Mouse (Mus musculus) liver, postnatal 0 days (tissue): ENCODE measurements around the gene Snrpa. TPM values are rescaled to one million over a fixed set of nuclear protein-coding genes. Genes with fewer than 3 reads are reported as not detected.

Experiments used
- ATAC-seq: fragments of 200-750 bp; cut with Nextera tagmentation; 2 replicates; pipeline ENCODE4 v1.8.0; 2017; ENCODE audit warnings: mild to moderate bottlenecking, moderate library complexity
- DNase-seq: peaks from one replicate; pipeline ENCODE4 v3.0.0-alpha.2; 2016
- H3K27ac ChIP-seq: fragments of 300-500 bp; sonication (generic); 2 replicates; pipeline ENCODE4 v1.5.1; 2014; ENCODE audit warnings: antibody characterized with exemption, moderate library complexity, mild to moderate bottlenecking, low read depth
- H3K27me3 ChIP-seq: fragments of 300-500 bp; sonication (generic); 2 replicates; pipeline ENCODE4 v1.6.1; 2014; ENCODE audit warnings: low read length, control low read depth, mixed read lengths; ENCODE audit not compliant: insufficient read depth
- H3K36me3 ChIP-seq: fragments of 300-500 bp; sonication (generic); replicated peaks from 2 replicates; pipeline ENCODE4 v1.6.1; 2014; ENCODE audit warnings: mild to moderate bottlenecking, control low read depth, low read length, moderate library complexity, mixed read lengths; ENCODE audit not compliant: insufficient read depth
- H3K4me1 ChIP-seq: fragments of 300-500 bp; sonication (generic); 2 replicates; pipeline ENCODE4 v1.6.1; 2014; ENCODE audit warnings: antibody characterized with exemption, mild to moderate bottlenecking, control low read depth; ENCODE audit not compliant: insufficient read depth
- H3K4me2 ChIP-seq: fragments of 300-500 bp; sonication (generic); 2 replicates; pipeline ENCODE4 v1.6.1; 2014; ENCODE audit warnings: low read depth, mild to moderate bottlenecking, low read length, moderate library complexity, mixed read lengths
- H3K4me3 ChIP-seq: fragments of 300-500 bp; sonication (generic); 2 replicates; pipeline ENCODE4 v1.5.1; 2014; ENCODE audit warnings: low read depth, low read length
- H3K9ac ChIP-seq: fragments of 300-500 bp; sonication (generic); replicated peaks from 2 replicates; pipeline ENCODE4 v1.6.1; 2014; ENCODE audit warnings: mild to moderate bottlenecking, moderate library complexity
- H3K9me3 ChIP-seq: fragments of 300-500 bp; sonication (generic); 2 replicates; pipeline ENCODE4 v1.6.1; 2016; ENCODE audit warnings: mild to moderate bottlenecking, control low read depth, low read length, mixed read lengths
- CTCF ChIP-seq: sonication (generic); IDR thresholded peaks from 2 replicates; pipeline ENCODE4 v1.5.1; 2016; ENCODE audit warnings: antibody characterized with exemption, low read depth
- EP300 ChIP-seq: IDR thresholded peaks from 2 replicates; pipeline ENCODE4 v1.6.1; 2016; ENCODE audit warnings: antibody characterized with exemption, low read depth, mild to moderate bottlenecking
- WGBS: fragments of 180-500 bp; shearing (Covaris S2); extraction: QIAGEN DNeasy Blood & Tissue Kit; methylation state at CpG from one replicate; pipeline ENCODE4 v1.1.7; 2014; ENCODE audit not compliant: insufficient replicate concordance; 5-methylcytosine and 5-hydroxymethylcytosine counted together
- polyA plus RNA-seq: library from polyadenylated mRNA; unstranded; fragments of >200 nt; fragmentation: Nextera tagmentation; extraction: Ambion mirVana; gene quantifications from 2 replicates; pipeline ENCODE4 v1.2.1, GENCODE M21; 2015

Snrpa gene
- polyA plus RNA-seq, 1 experiment from 2014 or later = 44.9 TPM

DNA sequence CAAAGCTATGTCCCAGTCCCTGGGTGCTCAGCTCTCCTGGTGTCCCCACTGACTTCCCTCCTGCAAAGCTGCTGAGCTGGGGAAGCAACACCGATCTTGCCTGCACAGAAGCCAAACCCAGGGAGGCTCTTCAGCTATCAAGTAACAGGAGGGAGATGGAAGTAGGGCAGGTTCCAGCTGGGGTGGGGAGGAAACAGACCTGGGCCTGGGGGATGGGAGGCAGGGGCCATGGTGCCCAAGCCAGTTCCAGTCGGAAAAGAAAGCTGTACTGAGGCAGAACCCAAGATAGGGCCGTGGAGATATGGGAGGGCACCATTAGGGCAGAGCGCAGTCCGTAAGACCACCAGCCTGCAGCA, 32.6 kb downstream of the Snrpa start:
- H3K9me3 ChIP-seq = no peaks in the 10 kb centered on the region
- no peak for DNase-seq
- H3K36me3 ChIP-seq = peaks cover 35% of the 10 kb centered on the region
- TF ChIP-seq CTCF (no peak), EP300 (no peak)
- 0 out of 2 replicates have a peak overlapping the region, but pooled peaks have one; percentile 15 for H3K4me3 ChIP-seq
- peak overlapping the region; percentile 61 for H3K4me2 ChIP-seq
- WGBS = 79% methylated on average over 5 of the region's 5 CpGs
- H3K27ac ChIP-seq = no peak overlapping the region
- no peaks in the 10 kb centered on the region for H3K27me3 ChIP-seq
- no peak for ATAC-seq
- peak overlapping the region; percentile 82 for H3K9ac ChIP-seq
- H3K4me1 ChIP-seq = peaks cover 53% of the 10 kb centered on the region

GRCm38 (mm10) chr7:27162780-27163449, 33.2 kb downstream of the Snrpa start:
- no peaks in the 10 kb centered on the region for H3K9me3 ChIP-seq
- DNase-seq (no peak), ATAC-seq (no peak)
- peak overlapping the region; percentile 22; the same call in 1 of the 2 replicates for H3K27ac ChIP-seq
- peak overlapping the region; percentile 61 for H3K4me2 ChIP-seq
- TF ChIP-seq CTCF (no peak), EP300 (no peak)
- H3K9ac ChIP-seq = peak overlapping the region; percentile 82
- 0 out of 2 replicates have a peak overlapping the region, but pooled peaks have one; percentile 15 for H3K4me3 ChIP-seq
- peaks cover 39% of the 10 kb centered on the region for H3K36me3 ChIP-seq
- peaks cover 50% of the 10 kb centered on the region for H3K4me1 ChIP-seq
- no peaks in the 10 kb centered on the region for H3K27me3 ChIP-seq
- 71% methylated on average over 5 of the region's 5 CpGs for WGBS

- TF ChIP-seq EP300 (no peak), CTCF (no peak)
- no peak overlapping the region for H3K9ac ChIP-seq
- DNase-seq (no peak), ATAC-seq (no peak)
- H3K27me3 ChIP-seq = no peaks in the 10 kb centered on the region
- H3K4me3 ChIP-seq = no peak overlapping the region
- peaks cover 44% of the 10 kb centered on the region for H3K36me3 ChIP-seq
- no peak overlapping the region for H3K4me2 ChIP-seq
- H3K4me1 ChIP-seq = peaks cover 43% of the 10 kb centered on the region
- H3K27ac ChIP-seq = no peak overlapping the region
- 60% methylated on average over 4 of the region's 4 CpGs for WGBS
- H3K9me3 ChIP-seq = no peaks in the 10 kb centered on the region
These were observed 34.3 kb downstream of the Snrpa start for GRCm38 (mm10) chr7:27161744-27162143.

DNA sequence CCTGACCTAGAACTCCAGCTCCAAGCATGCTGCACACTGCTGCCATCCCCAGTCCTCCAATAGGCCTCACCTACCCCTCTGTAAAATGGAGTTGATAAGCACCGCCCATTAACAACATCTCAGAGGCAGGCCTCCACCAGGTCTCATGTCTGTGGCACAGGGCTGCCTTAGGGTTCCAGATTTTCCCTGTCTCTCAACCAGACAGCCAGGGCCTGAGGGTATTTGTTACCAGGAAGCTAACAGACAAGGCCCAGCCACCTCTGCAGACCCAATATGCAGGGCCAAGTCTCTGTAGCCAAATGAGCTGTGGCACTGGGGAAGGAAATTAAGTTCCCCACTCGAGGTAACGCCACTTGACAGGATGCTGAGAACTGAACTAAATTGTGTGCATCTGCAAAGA, 35.1 kb downstream of the Snrpa start:
- Histone ChIP-seq H3K4me1 (peaks cover 43% of the 10 kb centered on the region), H3K4me3 (no peak overlapping the region), H3K9ac (0 out of 2 replicates have a peak overlapping the region, but pooled peaks have one; percentile 27), H3K4me2 (no peak overlapping the region), H3K27ac (peak overlapping the region; percentile 34; the same call in 1 of the 2 replicates), H3K9me3 (no peaks in the 10 kb centered on the region), H3K27me3 (no peaks in the 10 kb centered on the region), H3K36me3 (peaks cover 44% of the 10 kb centered on the region)
- ATAC-seq (no peak), DNase-seq (no peak)
- WGBS = 73% methylated on average over 3 of the region's 3 CpGs
- no peak for TF ChIP-seq EP300
- TF ChIP-seq CTCF = no peak

GRCm38 (mm10) chr7:27159882-27160281, 36.2 kb downstream of the Snrpa start:
- DNase-seq (peak; percentile 86), ATAC-seq (peak; percentile 83)
- Histone ChIP-seq H3K4me3 (no peak overlapping the region), H3K36me3 (peaks cover 40% of the 10 kb centered on the region), H3K27me3 (no peaks in the 10 kb centered on the region), H3K27ac (peak overlapping the region; percentile 34; the same call in 1 of the 2 replicates), H3K9ac (no peak overlapping the region), H3K4me1 (peaks cover 35% of the 10 kb centered on the region), H3K4me2 (no peak overlapping the region), H3K9me3 (no peaks in the 10 kb centered on the region)
- 8% methylated on average over 8 of the region's 8 CpGs for WGBS
- no peak for TF ChIP-seq EP300
- peak; percentile 98 for TF ChIP-seq CTCF

DNA sequence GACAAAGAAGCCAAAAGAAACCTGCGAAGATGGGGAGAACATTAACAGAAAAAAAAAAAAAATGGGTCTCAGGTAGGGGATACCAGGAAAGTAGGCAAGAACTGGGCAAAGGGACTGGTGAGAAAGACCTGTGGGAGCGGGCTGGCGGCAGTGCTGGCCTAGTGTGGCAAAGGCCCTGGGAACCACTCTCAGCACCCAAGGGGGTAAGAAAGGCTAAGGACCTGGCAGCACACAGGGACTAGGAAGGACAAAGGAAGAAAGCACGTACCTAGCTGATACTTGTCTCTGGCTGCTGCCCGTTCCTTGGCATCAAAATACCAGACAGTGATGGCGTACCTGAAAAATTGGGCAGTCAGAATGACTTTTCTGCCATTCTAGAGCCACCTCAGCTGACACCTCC, 36.8 kb downstream of the Snrpa start:
- TF ChIP-seq CTCF (no peak), EP300 (no peak)
- DNase-seq (no peak), ATAC-seq (no peak)
- H3K9ac ChIP-seq = no peak overlapping the region
- WGBS = 94% methylated on average over 6 of the region's 6 CpGs
- H3K4me3 ChIP-seq = no peak overlapping the region
- no peak overlapping the region for H3K4me2 ChIP-seq
- no peaks in the 10 kb centered on the region for H3K9me3 ChIP-seq
- H3K4me1 ChIP-seq = peaks cover 30% of the 10 kb centered on the region
- no peak overlapping the region for H3K27ac ChIP-seq
- H3K36me3 ChIP-seq = peaks cover 40% of the 10 kb centered on the region
- no peaks in the 10 kb centered on the region for H3K27me3 ChIP-seq

DNA sequence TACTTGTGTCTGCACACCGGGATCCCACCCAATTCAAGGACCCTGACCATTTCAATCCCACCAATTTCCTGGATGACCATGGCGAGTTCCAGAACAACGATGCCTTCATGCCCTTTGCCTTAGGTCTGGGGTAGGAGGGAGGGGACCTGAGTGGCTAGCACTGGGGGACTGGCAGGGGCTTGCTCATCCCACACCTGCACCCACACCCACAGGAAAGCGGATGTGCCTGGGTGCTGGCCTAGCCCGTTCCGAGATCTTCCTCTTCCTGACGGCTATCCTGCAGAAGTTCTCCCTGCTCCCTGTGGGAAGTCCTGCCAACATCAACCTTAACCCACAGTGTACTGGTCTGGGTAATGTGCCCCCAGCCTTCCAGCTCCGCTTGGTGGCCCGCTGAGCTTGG, 37.9 kb downstream of the Snrpa start:
- H3K4me1 ChIP-seq = peaks cover 19% of the 10 kb centered on the region
- DNase-seq = no peak
- 90% methylated on average over 9 of the region's 9 CpGs for WGBS
- H3K4me2 ChIP-seq = no peak overlapping the region
- no peaks in the 10 kb centered on the region for H3K27me3 ChIP-seq
- H3K4me3 ChIP-seq = no peak overlapping the region
- peaks cover 40% of the 10 kb centered on the region for H3K36me3 ChIP-seq
- no peak for ATAC-seq
- no peak overlapping the region for H3K27ac ChIP-seq
- H3K9me3 ChIP-seq = no peaks in the 10 kb centered on the region
- TF ChIP-seq EP300 (no peak), CTCF (no peak)
- no peak overlapping the region for H3K9ac ChIP-seq
